Mouse (Mus musculus) left cerebral cortex, adult 9 months (tissue): Measurements from ENCODE around the gene Otud4.
A peak's percentile ranks its signal among the peaks of the same experiment; 100 is the strongest.
"Not testable (repeated sequence)": the region's sequence is repeated elsewhere in the genome, so short reads cannot be mapped to it uniquely, and the experiment has no call there.

Experiments used
- DNase-seq, 2 experiments: peaks; one replicate each; pipeline ENCODE4 v3.0.0; 2022; ENCODE audit warnings: low spot score in 2 of 2

Otud4 gene

DNA sequence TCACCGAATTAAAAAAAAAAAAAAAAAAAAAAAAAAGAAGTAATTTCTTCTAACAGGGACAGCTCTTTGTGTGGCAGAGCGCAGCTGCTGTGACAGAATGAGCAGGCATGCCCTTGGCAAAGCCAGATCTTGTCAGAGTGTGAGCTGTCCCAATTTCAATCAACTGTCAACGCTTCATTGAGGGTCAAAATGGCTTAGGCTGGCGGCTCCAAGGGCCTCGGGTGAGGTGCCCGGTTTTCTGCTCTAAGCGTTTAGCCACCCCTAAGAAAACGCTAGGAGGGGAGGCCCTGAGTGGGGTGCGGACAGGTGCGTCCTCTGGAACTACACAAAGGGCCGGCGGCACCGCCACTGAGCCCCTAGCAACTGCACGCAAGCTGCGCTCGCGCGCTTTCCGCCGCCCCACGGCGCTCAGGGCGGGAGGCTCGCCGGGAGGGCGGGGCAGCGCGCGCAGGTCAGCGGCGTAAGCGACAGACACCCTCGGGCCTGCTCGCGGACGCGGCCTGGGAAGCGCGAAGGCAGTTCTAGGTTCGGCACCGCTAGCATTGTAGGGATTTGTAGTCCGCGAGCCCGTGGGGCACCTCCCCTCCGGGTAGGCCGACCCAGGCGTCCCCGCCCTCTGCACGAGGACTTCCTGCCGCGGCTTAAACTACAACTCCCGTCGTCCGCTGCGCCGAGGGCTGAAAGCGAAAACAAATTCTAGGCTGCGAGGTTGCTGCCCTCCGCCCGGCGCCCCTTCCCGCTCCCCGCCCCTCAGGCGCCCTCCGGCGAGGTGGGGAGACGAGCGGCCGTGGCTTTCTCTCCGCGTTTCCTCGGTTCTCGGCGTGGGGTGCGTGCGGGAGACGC, 490 bp upstream of the Otud4 start:
- peak; percentile 97 to 99 for DNase-seq

- DNase-seq, result no peak
These were observed 1.7 kb downstream of the Otud4 start for GRCm38 (mm10) chr8:79641119-79641518.

GRCm38 (mm10) chr8:79649569-79649968, 10.2 kb downstream of the Otud4 start:
- DNase-seq, result no peak

- no peak for DNase-seq
These were observed 10.9 kb downstream of the Otud4 start for GRCm38 (mm10) chr8:79650158-79650814.

DNA sequence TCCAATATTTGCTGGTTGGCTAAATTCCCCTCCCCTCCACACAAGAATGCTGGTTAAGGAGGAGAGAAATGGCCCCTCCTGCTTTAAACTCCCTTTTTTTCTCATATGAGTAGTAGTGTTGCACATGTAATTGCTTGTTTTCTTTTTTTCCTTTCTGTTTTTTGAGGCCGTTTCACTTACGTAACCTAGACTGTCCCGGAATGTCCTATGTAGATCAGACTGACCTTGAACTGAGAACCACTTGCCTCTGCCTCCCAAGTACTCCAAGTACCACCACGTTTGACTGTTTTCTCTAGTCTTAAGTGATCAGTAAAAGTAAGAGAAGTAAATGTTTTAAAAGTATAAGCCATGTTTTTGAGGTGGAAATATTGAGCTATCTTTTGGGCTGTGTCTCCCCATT, 14.3 kb downstream of the Otud4 start:
- no peak for DNase-seq

DNA sequence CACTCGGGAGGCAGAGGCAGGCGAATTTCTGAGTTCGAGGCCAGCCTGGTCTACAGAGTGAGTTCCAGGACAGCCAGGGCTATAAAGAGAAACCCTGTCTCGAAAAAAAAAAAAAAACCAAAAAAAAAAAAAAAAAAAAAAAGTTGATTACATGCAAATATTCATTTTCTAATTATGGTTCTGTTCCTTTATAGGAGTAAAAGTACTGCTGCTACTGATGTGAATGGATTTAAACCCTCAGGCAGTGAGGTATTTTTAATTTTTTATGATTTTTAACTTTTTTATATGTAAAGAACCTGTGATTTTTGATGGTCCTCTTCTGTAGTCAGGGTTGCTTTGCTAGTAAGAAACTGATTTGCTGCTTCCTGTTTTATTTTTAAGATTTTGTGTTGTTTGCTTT, 19.3 kb downstream of the Otud4 start:
- DNase-seq, result not testable (repeated sequence)

- DNase-seq, result no peak
These were observed 37.0 kb downstream of the Otud4 start for GRCm38 (mm10) chr8:79676461-79676860.

DNA sequence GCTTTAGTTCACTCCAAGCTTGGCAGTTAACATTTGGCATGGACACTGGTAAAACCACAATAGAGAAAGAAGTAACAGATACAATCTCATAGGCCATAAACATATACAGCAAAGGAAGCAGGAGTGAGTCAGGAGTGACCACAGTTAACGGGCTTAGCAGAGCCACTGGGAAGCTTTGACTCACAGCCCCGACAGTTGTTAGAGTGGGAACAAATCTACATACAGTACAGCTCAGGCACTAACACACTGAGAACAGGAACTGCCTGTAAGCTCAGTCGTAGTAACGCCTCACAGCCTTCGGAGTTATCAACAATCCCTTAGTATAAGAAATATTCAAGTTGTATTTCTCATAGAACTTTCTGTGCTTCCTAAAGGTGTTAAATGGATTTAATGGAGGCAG, 39.6 kb downstream of the Otud4 start:
- DNase-seq, result no peak

- DNase-seq, result not testable (repeated sequence)
These were observed 40.7 kb downstream of the Otud4 start for GRCm38 (mm10) chr8:79680083-79680482.

- no peak for DNase-seq
These were observed 41.1 kb downstream of the Otud4 start for GRCm38 (mm10) chr8:79680555-79680954.

GRCm38 (mm10) chr8:79680965-79681364, 41.5 kb downstream of the Otud4 start:
- no peak for DNase-seq

DNA sequence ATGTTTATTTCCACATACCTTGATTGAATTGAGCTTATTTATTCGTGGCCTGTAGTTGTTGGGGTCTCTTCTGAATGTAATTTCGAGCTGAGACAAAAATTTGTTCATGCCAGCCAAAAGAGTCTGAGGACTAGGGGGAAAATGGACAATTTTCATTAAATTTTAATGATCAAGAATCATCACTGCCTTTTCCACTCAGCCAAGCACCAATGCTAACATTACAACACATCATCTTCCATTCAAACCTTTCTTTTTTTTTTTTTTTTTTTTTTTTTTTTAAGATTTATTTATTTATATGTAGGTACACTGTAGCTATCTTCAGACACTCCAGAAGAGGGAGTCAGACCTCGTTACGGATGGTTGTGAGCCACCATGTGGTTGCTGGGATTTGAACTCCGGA, 46.5 kb downstream of the Otud4 start:
- DNase-seq, result not testable (repeated sequence)

- no peak for DNase-seq
These were observed 53.1 kb downstream of the Otud4 start for GRCm38 (mm10) chr8:79692531-79692930.

DNA sequence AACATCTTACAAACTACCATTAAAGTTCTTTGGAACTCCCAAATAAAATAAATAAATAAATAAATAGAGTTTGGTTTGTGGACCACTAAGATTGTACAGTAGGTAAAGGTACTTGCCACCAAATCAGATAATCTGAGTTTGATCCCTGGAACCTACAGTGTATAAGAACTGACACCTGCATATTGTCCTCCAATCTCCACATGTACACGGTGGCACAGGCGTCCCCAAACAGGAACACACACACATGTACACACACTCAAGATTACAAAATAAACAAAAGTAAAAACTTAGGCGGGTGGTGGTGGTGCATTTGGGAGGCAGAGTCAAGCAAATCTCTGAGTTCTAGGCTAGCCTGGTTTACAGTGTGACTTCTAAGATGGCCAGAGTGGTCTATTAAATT, 67.3 kb downstream of the Otud4 start:
- no peak for DNase-seq

DNA sequence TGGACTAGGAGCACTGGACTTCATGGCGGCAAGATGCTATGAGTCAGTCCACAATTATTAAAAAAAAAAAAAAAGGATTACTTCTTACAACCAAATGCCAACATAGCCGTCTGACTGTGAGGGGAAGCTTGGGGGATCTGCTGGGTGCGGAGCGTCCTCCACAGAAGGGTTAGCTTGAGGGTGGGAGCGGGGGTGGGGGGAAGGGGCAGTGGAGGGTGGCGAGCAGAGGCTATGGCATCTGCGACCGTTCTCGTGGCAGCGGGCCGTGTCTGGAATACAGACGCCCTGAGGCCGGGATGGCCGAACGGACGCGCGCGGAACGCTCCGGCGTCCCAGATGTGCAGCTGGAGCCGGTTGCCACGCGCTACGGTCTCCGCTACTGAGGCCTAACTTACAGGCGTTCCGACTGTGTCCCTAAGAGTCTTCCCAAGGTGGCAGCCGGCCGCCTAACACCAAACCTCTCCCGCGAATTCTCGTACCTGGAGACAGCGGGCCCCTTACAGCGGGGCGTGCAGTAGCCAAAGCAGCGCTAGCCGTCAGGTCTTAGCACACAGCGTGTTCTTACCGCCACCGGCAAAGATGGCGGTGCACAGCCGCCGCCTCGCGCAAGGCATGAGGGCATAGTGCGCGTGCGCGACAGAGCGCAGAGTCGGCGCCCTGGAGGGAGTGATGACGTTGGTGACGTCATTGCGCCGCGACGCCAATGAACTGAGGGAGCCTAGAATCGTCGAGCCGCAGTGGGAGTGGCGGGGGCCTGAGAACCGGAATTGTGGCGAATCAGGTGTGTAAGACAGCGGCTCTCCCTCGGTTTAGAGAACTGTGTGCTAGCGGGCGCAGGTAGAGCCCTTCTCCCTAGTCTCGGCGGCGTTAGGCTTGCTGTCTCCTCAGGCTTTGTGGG, 71.9 kb downstream of the Otud4 start, which contains the start of the genes Abce1 and Anapc10:
TSS of gene Abce1 (minus strand) at position 677 of the 898 bp plus-strand sequence.
TSS of gene Anapc10 (plus strand) at position 757 of the 898 bp plus-strand sequence.
- peak; percentile 90 to 98 for DNase-seq

DNA sequence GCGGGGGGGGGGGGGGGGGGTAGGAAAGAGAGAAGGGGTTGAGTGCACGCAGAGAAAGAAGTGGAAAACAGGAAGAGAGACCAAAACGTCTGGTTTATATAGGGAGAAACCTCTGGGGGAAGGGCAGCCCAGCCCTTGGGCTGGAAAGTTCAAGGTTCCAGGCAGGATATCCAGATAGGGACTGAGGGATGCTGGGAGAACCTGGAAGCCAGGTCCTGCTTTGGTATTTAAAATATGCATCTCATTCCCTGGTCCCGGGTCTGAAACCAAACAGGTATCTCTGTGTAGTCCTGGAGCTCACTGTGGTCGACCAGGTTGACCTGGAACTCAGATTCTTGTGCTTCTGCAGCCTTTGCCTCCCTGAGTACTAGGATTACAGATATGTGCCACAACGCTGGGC, 73.3 kb downstream of the Otud4 start:
- DNase-seq, result no peak

DNA sequence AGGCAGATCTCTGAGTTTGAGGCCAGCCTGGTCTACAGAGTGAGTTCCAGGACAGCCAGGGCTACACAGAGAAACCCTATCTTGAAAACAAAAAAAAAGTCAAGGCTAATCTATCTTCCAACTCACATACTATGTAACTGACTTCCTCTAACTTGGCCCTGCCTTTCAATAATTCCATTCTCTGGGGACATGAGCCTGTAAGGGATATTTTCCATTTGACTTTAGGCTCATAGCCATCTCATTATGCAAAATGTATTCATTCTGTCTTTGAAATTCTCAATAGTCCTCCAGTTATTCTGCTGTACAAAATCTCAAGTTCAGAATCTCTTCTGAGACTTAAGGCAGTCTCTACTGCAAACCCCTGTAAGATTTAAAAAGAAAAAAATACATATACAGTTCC, 82.1 kb downstream of the Otud4 start:
- no peak for DNase-seq

- DNase-seq, result no peak
These were observed 83.9 kb downstream of the Otud4 start for GRCm38 (mm10) chr8:79723308-79723707.

DNA sequence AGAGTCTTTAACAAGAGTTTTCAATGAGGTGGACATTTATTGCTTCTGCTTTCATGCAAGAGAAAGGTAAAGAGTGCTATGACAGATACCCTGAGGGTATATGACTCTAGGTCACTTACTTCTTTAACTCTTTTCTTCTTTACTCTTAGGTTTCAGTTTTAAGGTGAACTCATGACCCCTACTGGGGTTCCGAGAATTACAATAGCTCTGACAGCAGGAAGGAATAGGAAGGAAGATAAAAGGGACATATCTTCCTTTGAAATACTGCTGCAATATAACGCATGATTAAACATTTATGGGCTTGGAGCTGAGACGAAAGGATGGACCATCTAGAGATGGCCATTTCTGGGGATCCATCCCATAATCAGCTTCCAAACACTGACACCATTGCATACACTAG, 85.2 kb downstream of the Otud4 start:
- DNase-seq, result no peak
